Mouse (Mus musculus) cerebellum, adult 9-10 months (tissue): ENCODE results near the gene Usp36.

Source experiments
- DNase-seq: peaks from one replicate; pipeline ENCODE4 v3.0.0; 2022

Gene Usp36

GRCm38 (mm10) chr11:118219066-118219465 lies 71.0 kb downstream of the Usp36 start:
- no peak for DNase-seq

- peak; percentile 18 for DNase-seq
These were observed 73.6 kb downstream of the Usp36 start for GRCm38 (mm10) chr11:118216468-118216867.

GRCm38 (mm10) chr11:118215928-118216458 lies 74.1 kb downstream of the Usp36 start:
- DNase-seq, result peak; percentile 36

- peak; percentile 51 for DNase-seq
These were observed 77.4 kb downstream of the Usp36 start for GRCm38 (mm10) chr11:118212636-118213112.

GRCm38 (mm10) chr11:118211749-118212635 lies 78.1 kb downstream of the Usp36 start:
- peak; percentile 73 for DNase-seq

GRCm38 (mm10) chr11:118210962-118211361 lies 79.1 kb downstream of the Usp36 start:
- DNase-seq, result peak; percentile 42

GRCm38 (mm10) chr11:118210116-118210515 lies 79.9 kb downstream of the Usp36 start:
- peak; percentile 88 for DNase-seq
